Mouse (Mus musculus): ENCODE results near the gene Urgcp. TPM values are rescaled to one million over a fixed set of nuclear protein-coding genes. Genes with fewer than 3 reads are reported as not detected.

Gene Urgcp
- polyA plus RNA-seq, 1 experiment: not detected

DNA sequence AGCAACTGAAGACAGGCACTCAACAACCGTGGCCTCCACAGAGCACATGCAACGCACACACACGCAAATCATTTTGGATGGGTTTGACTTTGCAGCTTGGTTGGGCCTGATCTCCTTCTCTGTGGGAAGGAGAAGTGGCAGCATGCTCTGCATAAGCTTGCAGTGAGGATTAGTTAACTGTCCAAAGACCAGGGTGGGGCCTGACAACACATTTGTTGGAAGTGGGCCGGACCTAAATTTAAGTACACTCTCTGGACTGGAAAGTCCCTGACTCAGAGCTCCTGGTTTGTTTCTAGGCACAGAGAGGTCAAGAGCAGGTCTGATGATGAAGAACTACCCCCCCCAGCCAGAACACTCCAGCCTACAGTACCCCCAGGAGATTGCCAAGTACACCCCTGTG is 27.9 kb downstream of the Urgcp start:
- 93% methylated on average over 4 of the region's 4 CpGs for whole genome bisulfite sequencing

GRCm38 (mm10) chr11:5732401-5732800 is 29.8 kb downstream of the Urgcp start:
- H3K4me1 ChIP-seq (ENCODE audit: control insufficient read depth, insufficient read depth, low read length): peaks cover 24% of the 10 kb centered on the region
- H3K4me3 ChIP-seq (ENCODE audit: insufficient read depth, low read depth, low read length): no peak overlapping the region
- 41% methylated on average over 5 of the region's 5 CpGs for WGBS
- no peak for TF ChIP-seq CTCF (IDR thresholded peaks at IDR 0.05; ENCODE audit: insufficient read depth, low read depth, low read length)
- TF ChIP-seq POLR2A (IDR thresholded peaks at IDR 0.05; ENCODE audit: insufficient read depth, low read depth, low read length): no peak
- H3K27ac ChIP-seq (ENCODE audit: insufficient read depth, low read depth, low read length): no peak overlapping the region

More for the DNA sequence above, 27.9 kb downstream of the Urgcp start:
- Histone ChIP-seq H3K4me1 (ENCODE audit: control insufficient read depth, insufficient read depth, low read length) (peaks cover 29% of the 10 kb centered on the region), H3K4me3 (ENCODE audit: insufficient read depth, low read depth, low read length) (no peak overlapping the region), H3K27ac (ENCODE audit: insufficient read depth, low read depth, low read length) (no peak overlapping the region)
- TF ChIP-seq POLR2A (IDR thresholded peaks at IDR 0.05; ENCODE audit: insufficient read depth, low read depth, low read length) (no peak), CTCF (IDR thresholded peaks at IDR 0.05; ENCODE audit: insufficient read depth, low read depth, low read length) (no peak)

- H3K4me1 ChIP-seq (ENCODE audit: control insufficient read depth, insufficient read depth, low read length): peaks cover 21% of the 10 kb centered on the region
- H3K27ac ChIP-seq (ENCODE audit: insufficient read depth, low read depth, low read length): no peak overlapping the region
- TF ChIP-seq POLR2A (IDR thresholded peaks at IDR 0.05; ENCODE audit: insufficient read depth, low read depth, low read length): no peak
- TF ChIP-seq CTCF (IDR thresholded peaks at IDR 0.05; ENCODE audit: insufficient read depth, low read depth, low read length): no peak
- no peak overlapping the region for H3K4me3 ChIP-seq (ENCODE audit: insufficient read depth, low read depth, low read length)
- WGBS: 85% methylated on average over 9 of the region's 9 CpGs
These were observed 32.6 kb downstream of the Urgcp start for GRCm38 (mm10) chr11:5729582-5729981.

DNA sequence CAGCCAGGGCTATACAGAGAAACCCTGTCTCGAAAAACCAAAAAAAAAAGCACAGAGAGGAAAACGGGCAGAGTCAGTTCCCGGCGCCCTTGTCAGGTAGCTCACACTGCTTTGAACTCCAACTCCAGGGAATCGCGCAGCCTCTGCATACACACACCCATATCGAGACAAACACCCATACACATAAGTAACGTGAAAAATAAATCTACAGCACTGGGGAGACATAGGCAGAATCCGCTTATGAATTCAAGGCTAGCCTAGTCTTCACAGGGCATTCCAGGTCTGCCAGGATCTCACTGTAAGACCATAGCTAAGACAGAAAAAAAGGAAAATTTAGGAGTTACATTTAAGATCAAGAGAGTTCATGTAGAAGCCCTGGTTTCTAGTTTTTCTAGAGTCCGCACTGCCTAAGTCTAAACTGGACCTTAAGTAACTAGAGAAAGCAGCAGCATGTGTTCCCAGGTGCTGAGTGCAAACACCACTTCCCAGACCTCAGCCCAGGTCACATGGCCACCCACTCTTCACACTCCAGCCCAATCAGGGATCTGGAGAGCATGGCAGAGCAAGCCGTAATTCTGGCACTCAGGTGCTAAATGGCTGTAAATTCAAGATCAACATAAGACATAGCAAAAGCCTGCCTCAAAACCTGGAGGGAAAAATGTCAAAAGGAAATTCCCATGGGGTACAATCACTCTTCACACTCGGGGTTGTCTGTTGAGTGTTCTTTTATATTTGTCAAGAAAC is 43.4 kb downstream of the Urgcp start:
- H3K4me3 ChIP-seq (ENCODE audit: insufficient read depth, low read depth, low read length): no peak overlapping the region
- 92% methylated on average over 12 of the region's 12 CpGs for WGBS
- TF ChIP-seq CTCF (IDR thresholded peaks at IDR 0.05; ENCODE audit: insufficient read depth, low read depth, low read length): no peak
- no peak for TF ChIP-seq POLR2A (IDR thresholded peaks at IDR 0.05; ENCODE audit: insufficient read depth, low read depth, low read length)
- no peak overlapping the region for H3K27ac ChIP-seq (ENCODE audit: insufficient read depth, low read depth, low read length)
- H3K4me1 ChIP-seq (ENCODE audit: control insufficient read depth, insufficient read depth, low read length): no peaks in the 10 kb centered on the region

GRCm38 (mm10) chr11:5716938-5717705 is 45.1 kb downstream of the Urgcp start:
- H3K4me1 ChIP-seq (ENCODE audit: control insufficient read depth, insufficient read depth, low read length): no peaks in the 10 kb centered on the region
- WGBS: 93% methylated on average over 34 of the region's 34 CpGs
- no peak overlapping the region for H3K4me3 ChIP-seq (ENCODE audit: insufficient read depth, low read depth, low read length)
- TF ChIP-seq POLR2A (IDR thresholded peaks at IDR 0.05; ENCODE audit: insufficient read depth, low read depth, low read length) (no peak), CTCF (IDR thresholded peaks at IDR 0.05; ENCODE audit: insufficient read depth, low read depth, low read length) (no peak)
- no peak overlapping the region for H3K27ac ChIP-seq (ENCODE audit: insufficient read depth, low read depth, low read length)

GRCm38 (mm10) chr11:5716246-5716645 is 45.9 kb downstream of the Urgcp start:
- no peak for TF ChIP-seq POLR2A (IDR thresholded peaks at IDR 0.05; ENCODE audit: insufficient read depth, low read depth, low read length)
- TF ChIP-seq CTCF (IDR thresholded peaks at IDR 0.05; ENCODE audit: insufficient read depth, low read depth, low read length): no peak
- no peak overlapping the region for H3K27ac ChIP-seq (ENCODE audit: insufficient read depth, low read depth, low read length)
- no peaks in the 10 kb centered on the region for H3K4me1 ChIP-seq (ENCODE audit: control insufficient read depth, insufficient read depth, low read length)
- H3K4me3 ChIP-seq (ENCODE audit: insufficient read depth, low read depth, low read length): no peak overlapping the region
- 92% methylated on average over 11 of the region's 11 CpGs for WGBS

DNA sequence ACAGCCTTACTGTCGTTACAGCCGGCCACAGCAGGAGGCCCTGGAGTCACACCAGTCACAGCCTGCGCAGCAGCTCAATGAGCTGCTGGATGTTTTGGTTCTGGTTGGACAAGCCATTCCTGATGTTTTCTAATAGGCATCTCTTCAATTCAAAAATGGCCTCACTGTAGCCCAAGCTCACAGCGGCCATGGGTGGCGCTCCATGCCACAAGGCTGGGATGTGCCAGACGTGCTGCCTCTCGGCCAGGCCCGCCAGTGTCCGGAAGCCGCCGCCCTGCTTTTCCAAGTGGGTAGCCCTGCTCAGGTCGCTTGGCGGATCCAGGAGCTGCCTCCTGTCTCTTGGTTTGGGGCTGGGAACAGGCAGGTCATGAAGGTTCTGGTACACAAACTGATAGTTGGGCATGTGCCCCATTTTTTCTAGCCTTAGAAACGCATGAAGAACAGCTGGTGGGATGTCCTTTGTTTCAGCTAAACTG is 46.5 kb downstream of the Urgcp start, which contains the start of gene Mrps24:
Gene Mrps24, minus strand, starts transcription at position 51 of the 476 bp plus-strand sequence.
- H3K4me3 ChIP-seq (ENCODE audit: insufficient read depth, low read depth, low read length): no peak within 1 kb of the TSS
- TF ChIP-seq POLR2A (IDR thresholded peaks at IDR 0.05; ENCODE audit: insufficient read depth, low read depth, low read length): no peak
- no peak for TF ChIP-seq CTCF (IDR thresholded peaks at IDR 0.05; ENCODE audit: insufficient read depth, low read depth, low read length)
- WGBS: 86% methylated on average over 14 of the region's 14 CpGs
- no peaks in the 10 kb centered on the region for H3K4me1 ChIP-seq (ENCODE audit: control insufficient read depth, insufficient read depth, low read length)
- H3K27ac ChIP-seq (ENCODE audit: insufficient read depth, low read depth, low read length): no peak within 1 kb of the TSS

- H3K27ac ChIP-seq (ENCODE audit: insufficient read depth, low read depth, low read length): no peak overlapping the region
- no peak overlapping the region for H3K4me3 ChIP-seq (ENCODE audit: insufficient read depth, low read depth, low read length)
- TF ChIP-seq POLR2A (IDR thresholded peaks at IDR 0.05; ENCODE audit: insufficient read depth, low read depth, low read length) (no peak), CTCF (IDR thresholded peaks at IDR 0.05; ENCODE audit: insufficient read depth, low read depth, low read length) (no peak)
- 89% methylated on average over 9 of the region's 9 CpGs for whole genome bisulfite sequencing
- H3K4me1 ChIP-seq (ENCODE audit: control insufficient read depth, insufficient read depth, low read length): no peaks in the 10 kb centered on the region
These were observed 47.0 kb downstream of the Urgcp start for GRCm38 (mm10) chr11:5715179-5715578.
